Mouse (Mus musculus): ENCODE results near the gene Dtymk. TPM values are rescaled to one million over a fixed set of nuclear protein-coding genes. Genes with fewer than 3 reads are reported as not detected.
"Not testable (repeated sequence)": the region's sequence is repeated elsewhere in the genome, so short reads cannot be mapped to it uniquely, and the experiment has no call there.

The Dtymk gene
- polyA plus RNA-seq, 1 experiment from 2014 or later: 199 TPM

GRCm38 (mm10) chr1:93803556-93804507 is 2.1 kb upstream of the Dtymk start, which contains the start of gene Ing5:
Gene Ing5 (plus strand): TSS chr1:93803965.
- Histone ChIP-seq H3K27ac (peak within 1 kb of the TSS; percentile 99), H3K27me3 (replicated peaks) (no peaks in the 10 kb centered on the region), H3K9ac (peak within 1 kb of the TSS; percentile 88), H3K4me3 (peak within 1 kb of the TSS; percentile 83), H3K9me3 (replicated peaks) (no peaks in the 10 kb centered on the region), H3K4me2 (peak within 1 kb of the TSS; percentile 90), H3K4me1 (peaks cover 63% of the 10 kb centered on the region), H3K36me3 (peaks cover 50% of the 10 kb centered on the region)
- WGBS (ENCODE audit: insufficient replicate concordance): under 1% methylated on average over 93 of the region's 94 CpGs
- peak; percentile 84 for ATAC-seq

- H3K27me3 ChIP-seq (replicated peaks): no peaks in the 10 kb centered on the region
- peak overlapping the region; percentile 83 for H3K4me3 ChIP-seq
- H3K9me3 ChIP-seq (replicated peaks): no peaks in the 10 kb centered on the region
- H3K36me3 ChIP-seq: peaks cover 50% of the 10 kb centered on the region
- peak overlapping the region; percentile 90 for H3K4me2 ChIP-seq
- ATAC-seq: no peak
- H3K4me1 ChIP-seq: peaks cover 73% of the 10 kb centered on the region
- WGBS (ENCODE audit: insufficient replicate concordance): 50% methylated on average over 5 of the region's 5 CpGs
- peak overlapping the region; percentile 88 for H3K9ac ChIP-seq
- H3K27ac ChIP-seq: peak overlapping the region; percentile 99
These were observed 1.0 kb upstream of the Dtymk start for GRCm38 (mm10) chr1:93802771-93803170.

- Histone ChIP-seq H3K4me3 (peak overlapping the region; percentile 83), H3K27ac (peak overlapping the region; percentile 99), H3K27me3 (replicated peaks) (no peaks in the 10 kb centered on the region), H3K9me3 (replicated peaks) (no peaks in the 10 kb centered on the region), H3K9ac (peak overlapping the region; percentile 88), H3K4me1 (peaks cover 81% of the 10 kb centered on the region), H3K36me3 (peaks cover 52% of the 10 kb centered on the region), H3K4me2 (peak overlapping the region; percentile 90)
- 51% methylated on average over 21 of the region's 21 CpGs for WGBS (ENCODE audit: insufficient replicate concordance)
- ATAC-seq: no peak
These were observed 847 bp downstream of the Dtymk start for GRCm38 (mm10) chr1:93800670-93801503.

GRCm38 (mm10) chr1:93795886-93796285 is 5.8 kb downstream of the Dtymk start:
- peaks cover 100% of the 10 kb centered on the region for H3K36me3 ChIP-seq
- ATAC-seq: no peak
- 82% methylated on average over 8 of the region's 8 CpGs for WGBS (ENCODE audit: insufficient replicate concordance)

GRCm38 (mm10) chr1:93794526-93794925 is 7.2 kb downstream of the Dtymk start:
- Histone ChIP-seq H3K27ac (no peak overlapping the region), H3K9ac (no peak overlapping the region), H3K4me3 (no peak overlapping the region), H3K4me1 (peaks cover 33% of the 10 kb centered on the region), H3K4me2 (no peak overlapping the region), H3K27me3 (replicated peaks) (no peaks in the 10 kb centered on the region), H3K36me3 (peaks cover 100% of the 10 kb centered on the region), H3K9me3 (replicated peaks) (no peaks in the 10 kb centered on the region)
- no peak for ATAC-seq
- 87% methylated on average over 8 of the region's 8 CpGs for WGBS (ENCODE audit: insufficient replicate concordance)

More at GRCm38 (mm10) chr1:93795886-93796285, 5.8 kb downstream of the Dtymk start:
- H3K27ac ChIP-seq: no peak overlapping the region
- no peak overlapping the region for H3K4me3 ChIP-seq
- no peaks in the 10 kb centered on the region for H3K9me3 ChIP-seq (replicated peaks)
- no peaks in the 10 kb centered on the region for H3K27me3 ChIP-seq (replicated peaks)
- H3K9ac ChIP-seq: no peak overlapping the region
- peaks cover 45% of the 10 kb centered on the region for H3K4me1 ChIP-seq
- no peak overlapping the region for H3K4me2 ChIP-seq

GRCm38 (mm10) chr1:93786912-93787311 is 14.8 kb downstream of the Dtymk start:
- no peak; the same call in 1 of the 2 replicates for ATAC-seq
- no peak overlapping the region for H3K4me2 ChIP-seq
- 92% methylated on average over 2 of the region's 2 CpGs for WGBS (ENCODE audit: insufficient replicate concordance)
- no peaks in the 10 kb centered on the region for H3K9me3 ChIP-seq (replicated peaks)
- H3K27ac ChIP-seq: no peak overlapping the region; the same call in 1 of the 2 replicates
- H3K4me3 ChIP-seq: no peak overlapping the region
- peaks cover 100% of the 10 kb centered on the region for H3K36me3 ChIP-seq
- no peak overlapping the region for H3K9ac ChIP-seq
- H3K4me1 ChIP-seq: no peaks in the 10 kb centered on the region
- H3K27me3 ChIP-seq (replicated peaks): no peaks in the 10 kb centered on the region

GRCm38 (mm10) chr1:93776686-93777085 is 25.0 kb downstream of the Dtymk start:
- no peaks in the 10 kb centered on the region for H3K4me1 ChIP-seq
- no peak for ATAC-seq
- WGBS (ENCODE audit: insufficient replicate concordance): 87% methylated on average over 5 of the region's 5 CpGs
- H3K27me3 ChIP-seq (replicated peaks): no peaks in the 10 kb centered on the region
- H3K4me3 ChIP-seq: no peak overlapping the region
- peaks cover 96% of the 10 kb centered on the region for H3K36me3 ChIP-seq
- H3K9me3 ChIP-seq (replicated peaks): no peaks in the 10 kb centered on the region
- H3K27ac ChIP-seq: no peak overlapping the region
- H3K9ac ChIP-seq: no peak overlapping the region
- H3K4me2 ChIP-seq: no peak overlapping the region

- Histone ChIP-seq H3K36me3 (peaks cover 69% of the 10 kb centered on the region), H3K4me3 (no peak overlapping the region), H3K4me2 (no peak overlapping the region), H3K27ac (no peak overlapping the region), H3K9ac (no peak overlapping the region), H3K27me3 (replicated peaks) (no peaks in the 10 kb centered on the region), H3K9me3 (replicated peaks) (no peaks in the 10 kb centered on the region), H3K4me1 (peaks cover 5% of the 10 kb centered on the region; the same call in 1 of the 2 replicates)
- 95% methylated on average over 3 of the region's 3 CpGs for WGBS (ENCODE audit: insufficient replicate concordance)
- ATAC-seq: no peak
These were observed 31.8 kb downstream of the Dtymk start for GRCm38 (mm10) chr1:93769901-93770300.

- H3K27me3 ChIP-seq (replicated peaks): no peaks in the 10 kb centered on the region
These were observed 34.1 kb downstream of the Dtymk start for GRCm38 (mm10) chr1:93767600-93767999.

GRCm38 (mm10) chr1:93764871-93765591 is 36.7 kb downstream of the Dtymk start:
- H3K4me3 ChIP-seq: no peak overlapping the region
- ATAC-seq: no peak
- WGBS (ENCODE audit: insufficient replicate concordance): 82% methylated on average over 9 of the region's 9 CpGs

More at GRCm38 (mm10) chr1:93767600-93767999, 34.1 kb downstream of the Dtymk start:
- Histone ChIP-seq H3K36me3 (peaks cover 46% of the 10 kb centered on the region), H3K4me3 (no peak overlapping the region), H3K9ac (no peak overlapping the region), H3K27ac (no peak overlapping the region), H3K4me2 (no peak overlapping the region), H3K4me1 (peaks cover 27% of the 10 kb centered on the region), H3K9me3 (replicated peaks) (no peaks in the 10 kb centered on the region)
- WGBS (ENCODE audit: insufficient replicate concordance): 89% methylated on average over 6 of the region's 6 CpGs
- no peak for ATAC-seq

GRCm38 (mm10) chr1:93763531-93763930 is 38.2 kb downstream of the Dtymk start:
- H3K4me3 ChIP-seq; H3K27me3 ChIP-seq (replicated peaks); H3K9ac ChIP-seq; H3K9me3 ChIP-seq (replicated peaks): not testable (repeated sequence)
- peak overlapping the region; percentile 37 for H3K4me2 ChIP-seq
- H3K4me1 ChIP-seq: peaks cover 56% of the 10 kb centered on the region
- 64% methylated on average over 3 of the region's 3 CpGs for WGBS (ENCODE audit: insufficient replicate concordance)
- peak overlapping the region; percentile 58 for H3K27ac ChIP-seq
- H3K36me3 ChIP-seq: peaks cover 26% of the 10 kb centered on the region
- peak; percentile 85 for ATAC-seq

More at GRCm38 (mm10) chr1:93764871-93765591, 36.7 kb downstream of the Dtymk start:
- H3K4me2 ChIP-seq: no peak overlapping the region
- H3K27ac ChIP-seq: peak overlapping the region; percentile 32; the same call in 1 of the 2 replicates
- H3K9ac ChIP-seq: no peak overlapping the region
- H3K4me1 ChIP-seq: peaks cover 43% of the 10 kb centered on the region
- no peaks in the 10 kb centered on the region for H3K27me3 ChIP-seq (replicated peaks)
- H3K36me3 ChIP-seq: peaks cover 41% of the 10 kb centered on the region
- no peaks in the 10 kb centered on the region for H3K9me3 ChIP-seq (replicated peaks)

Measured in liver, embryonic 12.5 days (tissue).